Mouse (Mus musculus): Measurements from ENCODE around the gene Rpsa.

DNA sequence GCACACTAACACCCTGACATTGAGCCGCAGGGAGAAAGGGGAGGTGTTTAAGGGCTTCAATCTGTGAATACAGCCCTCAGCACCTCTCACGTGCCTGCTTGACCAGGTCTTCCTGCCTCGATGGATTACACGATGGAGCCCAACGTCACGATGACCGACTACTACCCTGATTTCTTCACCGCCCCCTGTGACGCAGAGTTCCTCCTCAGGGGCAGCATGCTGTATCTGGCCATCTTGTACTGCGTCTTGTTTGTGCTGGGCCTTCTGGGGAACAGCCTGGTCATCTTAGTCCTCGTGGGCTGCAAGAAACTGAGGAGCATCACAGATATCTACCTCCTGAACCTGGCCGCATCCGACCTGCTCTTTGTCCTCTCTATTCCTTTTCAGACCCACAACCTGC, 33.8 kb upstream of the Rpsa start:
- TF ChIP-seq CTCF (IDR thresholded peaks at IDR 0.05; ENCODE audit: insufficient read depth, low read depth, low read length) (no peak), POLR2A (IDR thresholded peaks at IDR 0.05; ENCODE audit: insufficient read depth, low read depth, low read length) (no peak)

All from olfactory bulb, adult 2 months (tissue).